Mouse (Mus musculus) urinary bladder, adult 2 months (tissue): Measurements from ENCODE around the gene Diexf. TPM values are rescaled to one million over a fixed set of nuclear protein-coding genes. Genes with fewer than 3 reads are reported as not detected.

Source experiments
- DNase-seq: peaks from one replicate; pipeline ENCODE4 v3.0.0; 2022; ENCODE audit warnings: low spot score
- polyA plus RNA-seq: library from polyadenylated mRNA; depleted of rRNA; stranded (reverse); fragments of >200 nt; gene quantifications from 2 replicates; pipeline ENCODE4 v1.2.3, GENCODE M21; 2012; rRNA removed

The Diexf gene
- polyA plus RNA-seq, result 13.0 and 16.4 TPM in 2 replicates

GRCm38 (mm10) chr1:193129786-193130455 lies at the start of gene Diexf:
Diexf (minus strand) TSS chr1:193130272.
- DNase-seq, result peak; percentile 94

- DNase-seq, result no peak
These were observed 44.2 kb upstream of the Diexf start for GRCm38 (mm10) chr1:193174143-193174733.

- no peak for DNase-seq
These were observed 43.7 kb upstream of the Diexf start for GRCm38 (mm10) chr1:193173810-193174129.

GRCm38 (mm10) chr1:193172991-193173809 lies 43.1 kb upstream of the Diexf start:
- peak; percentile 76 for DNase-seq

GRCm38 (mm10) chr1:193169856-193170255 lies 39.8 kb upstream of the Diexf start:
- no peak for DNase-seq

- no peak for DNase-seq
These were observed 39.2 kb upstream of the Diexf start for GRCm38 (mm10) chr1:193169228-193169627.

- DNase-seq, result no peak
These were observed 37.7 kb upstream of the Diexf start, which contains the start of gene A130010J15Rik for GRCm38 (mm10) chr1:193167746-193168145. A130010J15Rik (plus strand) TSS chr1:193168046.

- DNase-seq, result no peak
These were observed 30.4 kb upstream of the Diexf start for GRCm38 (mm10) chr1:193160317-193161032.

GRCm38 (mm10) chr1:193159613-193160012 lies 29.5 kb upstream of the Diexf start:
- DNase-seq, result no peak

- DNase-seq, result no peak
These were observed 29.1 kb upstream of the Diexf start for GRCm38 (mm10) chr1:193159163-193159562.

GRCm38 (mm10) chr1:193157111-193157492 lies 27.0 kb upstream of the Diexf start:
- no peak for DNase-seq

GRCm38 (mm10) chr1:193156316-193157110 lies 26.4 kb upstream of the Diexf start:
- DNase-seq, result no peak

- DNase-seq, result peak; percentile 48
These were observed 23.5 kb upstream of the Diexf start for GRCm38 (mm10) chr1:193153561-193153960.

- peak; percentile 76 for DNase-seq
These were observed 22.8 kb upstream of the Diexf start, which contains the start of gene Irf6 for GRCm38 (mm10) chr1:193152872-193153271. Irf6 (plus strand) TSS chr1:193153111.

- no peak for DNase-seq
These were observed 21.1 kb upstream of the Diexf start for GRCm38 (mm10) chr1:193151134-193151533.

GRCm38 (mm10) chr1:193149231-193149630 lies 19.2 kb upstream of the Diexf start:
- DNase-seq, result no peak

GRCm38 (mm10) chr1:193146416-193146815 lies 16.3 kb upstream of the Diexf start:
- no peak for DNase-seq

- no peak for DNase-seq
These were observed 15.0 kb upstream of the Diexf start for GRCm38 (mm10) chr1:193145101-193145500.

- DNase-seq, result no peak
These were observed 14.4 kb upstream of the Diexf start for GRCm38 (mm10) chr1:193144516-193144915.

GRCm38 (mm10) chr1:193142517-193143062 lies 12.5 kb upstream of the Diexf start:
- DNase-seq, result no peak

GRCm38 (mm10) chr1:193141118-193141517 lies 11.0 kb upstream of the Diexf start:
- DNase-seq, result peak; percentile 43
